Mouse (Mus musculus): ENCODE measurements at regions not wholly inside any gene's neighbourhood (a gene's known extent, or its start where the extent isn't known, plus 50 kb on each side); places are given as distances from the start of the nearest gene placed in this dataset.

GRCm38 (mm10) chr4:7153835-7154234 lies 1085.0 kb downstream of the Car8 start:
- TF ChIP-seq POLR2A (IDR thresholded peaks at IDR 0.05; ENCODE audit: borderline replicate concordance, extremely low read depth, insufficient read depth, insufficient read length, poor library complexity, severe bottlenecking) (no peak), CTCF (IDR thresholded peaks at IDR 0.05; ENCODE audit: borderline replicate concordance, extremely low read depth, insufficient read depth, insufficient read length) (no peak)

Measured in brain, embryonic 14.5 days (tissue).